Mouse (Mus musculus): ENCODE results near the gene Nsg2.

Nsg2 gene

DNA sequence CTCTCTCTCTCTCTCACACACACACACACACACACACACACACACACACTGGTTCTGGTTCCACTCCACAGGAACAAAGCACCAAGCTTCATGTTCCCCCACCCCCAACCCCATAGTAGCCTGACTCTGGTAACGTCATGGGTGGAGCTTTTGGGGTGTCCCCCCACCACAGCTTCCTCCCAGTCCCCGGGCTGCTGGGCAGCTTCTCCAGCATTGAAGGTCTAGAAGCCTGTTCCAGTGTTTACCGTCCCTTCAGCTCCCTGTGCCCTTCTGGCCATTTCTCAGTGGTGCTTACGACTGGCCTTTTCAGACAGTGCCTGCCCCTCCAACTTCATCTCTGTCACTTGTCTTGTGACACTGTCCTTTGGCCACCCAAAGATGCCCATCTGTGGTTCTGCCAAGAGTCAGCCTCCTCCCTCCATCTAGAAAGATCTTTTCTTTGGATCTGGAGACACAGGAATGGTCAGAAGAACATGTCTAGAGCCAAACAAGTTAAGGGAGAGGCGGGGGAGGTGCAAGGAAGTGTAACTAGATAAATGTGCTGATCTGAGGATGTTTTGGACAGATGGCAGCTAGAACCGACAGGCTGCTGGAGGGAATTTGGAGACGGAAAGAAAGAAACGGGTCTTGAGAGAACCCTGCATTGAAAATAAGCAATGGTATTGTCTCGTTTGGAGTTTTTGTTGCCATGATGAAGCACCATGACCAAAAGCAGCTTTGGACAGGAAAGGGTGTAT lies 11.8 kb downstream of the Nsg2 start:
- no peak for DNase-seq (ENCODE audit: low spot score in 2 of 2)

- DNase-seq (ENCODE audit: low spot score in 2 of 2), result no peak
These were observed 12.8 kb downstream of the Nsg2 start for GRCm38 (mm10) chr11:32013014-32013427.

GRCm38 (mm10) chr11:32013561-32013960 lies 13.3 kb downstream of the Nsg2 start:
- no peak for DNase-seq (ENCODE audit: low spot score in 2 of 2)

DNA sequence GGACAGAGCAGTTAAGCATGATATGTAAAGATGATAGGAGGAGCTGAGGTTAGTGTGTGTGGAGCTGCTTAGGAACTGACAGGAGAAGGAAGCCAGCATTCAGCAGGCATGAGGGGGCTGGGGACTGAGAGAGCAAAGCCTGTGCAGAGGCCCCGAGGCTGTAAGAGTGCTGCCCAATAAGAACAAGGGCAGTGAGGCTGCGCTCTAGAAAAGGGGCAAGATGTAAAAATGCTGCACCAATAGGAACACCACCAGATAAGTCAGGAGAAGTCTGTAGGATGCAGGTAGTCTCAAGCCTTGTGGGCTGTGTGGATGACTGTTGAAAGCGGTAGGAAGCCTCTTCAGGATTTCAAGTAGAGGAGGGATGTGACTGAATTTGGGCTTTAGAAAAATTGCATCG lies 17.9 kb downstream of the Nsg2 start:
- DNase-seq (ENCODE audit: low spot score in 2 of 2), result no peak

DNA sequence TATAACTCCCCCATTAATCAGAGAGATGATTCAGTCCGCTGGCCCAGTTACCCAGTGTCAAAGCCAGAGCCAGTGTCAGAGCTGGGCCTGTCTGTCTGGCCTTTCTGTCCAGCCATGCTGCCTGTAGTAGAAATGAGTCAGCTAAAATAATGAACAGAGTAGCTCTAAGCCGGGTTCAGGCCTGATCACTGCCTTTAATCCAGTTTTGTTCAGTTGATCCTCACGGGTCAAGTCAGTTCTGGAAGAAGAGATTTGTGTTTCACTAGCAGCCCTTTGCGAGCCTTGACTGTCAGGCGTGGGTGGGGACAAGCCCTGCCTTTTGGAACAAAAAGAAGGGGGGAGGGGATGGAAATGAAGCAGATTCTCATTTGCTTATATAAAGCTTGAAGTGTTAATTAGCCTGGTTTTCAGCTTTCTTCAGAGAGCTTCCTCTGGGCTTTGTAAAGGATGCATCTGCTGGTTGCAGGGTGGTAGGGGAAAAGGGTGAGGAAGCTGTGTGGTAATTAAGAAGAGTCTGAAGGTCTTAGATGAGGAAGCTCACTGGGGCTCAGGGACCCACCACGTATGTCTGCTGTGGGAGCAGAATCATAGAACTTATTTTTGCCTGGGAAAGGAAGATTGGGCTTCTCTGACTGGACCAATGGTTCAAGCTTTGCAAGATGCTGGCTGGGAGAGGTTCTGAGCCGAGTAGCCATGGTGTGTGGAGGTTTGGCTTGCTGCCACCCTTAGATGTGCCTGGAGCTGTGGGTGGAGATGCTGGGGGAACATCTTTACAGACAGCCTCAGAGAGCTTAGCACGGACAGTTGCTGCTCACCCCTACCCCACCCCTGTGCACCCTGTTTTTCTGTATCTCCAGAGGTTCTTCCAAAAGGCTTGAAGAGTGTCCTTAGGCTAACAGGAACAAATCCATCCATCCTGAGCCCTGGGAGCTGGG lies 20.0 kb downstream of the Nsg2 start:
- DNase-seq (ENCODE audit: low spot score in 2 of 2), result no peak

GRCm38 (mm10) chr11:32026634-32027033 lies 26.4 kb downstream of the Nsg2 start:
- no peak for DNase-seq (ENCODE audit: low spot score in 2 of 2)

DNA sequence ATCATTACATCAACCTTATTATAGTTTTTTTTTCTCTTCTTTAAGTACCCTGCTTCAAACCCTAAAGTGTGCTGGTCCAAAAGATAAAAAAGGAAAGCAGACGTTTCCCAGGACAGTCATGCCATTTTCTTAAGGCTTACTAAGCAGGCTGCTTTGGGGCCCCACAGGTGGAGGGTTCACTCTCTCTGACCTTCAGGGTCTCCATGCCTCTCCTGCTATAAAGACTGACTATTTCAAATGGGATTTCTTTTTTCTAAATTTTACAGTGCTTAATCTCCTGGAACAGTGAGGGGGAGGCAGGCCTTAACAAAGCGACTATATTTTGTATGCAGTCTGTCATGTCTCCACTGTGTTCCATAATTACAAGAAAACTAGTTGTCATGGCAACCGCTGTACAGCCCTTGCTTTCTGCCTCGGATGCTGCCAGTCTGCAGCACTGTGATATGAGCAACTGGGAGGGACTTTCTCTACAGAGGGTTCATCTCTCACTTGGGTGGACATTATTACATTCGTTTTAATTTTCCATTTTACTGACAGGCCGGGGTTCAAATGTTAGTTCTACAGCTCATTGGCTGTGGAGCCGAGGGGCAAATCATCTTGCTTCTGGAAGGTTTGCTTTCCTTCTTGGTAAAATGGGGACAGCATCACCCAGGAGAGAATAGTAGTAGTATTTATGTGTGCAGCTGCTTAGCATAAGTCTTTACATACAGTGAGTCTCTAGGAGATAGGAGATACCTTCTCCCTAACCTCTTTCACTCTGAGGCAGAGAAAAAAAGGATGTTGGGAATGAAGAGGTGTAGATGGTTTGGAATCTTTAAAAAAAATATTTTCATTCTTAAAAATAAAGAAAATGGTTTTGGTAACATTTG lies 27.4 kb downstream of the Nsg2 start:
- no peak for DNase-seq (ENCODE audit: low spot score in 2 of 2)

GRCm38 (mm10) chr11:32028605-32029004 lies 28.3 kb downstream of the Nsg2 start:
- no peak for DNase-seq (ENCODE audit: low spot score in 2 of 2)

GRCm38 (mm10) chr11:32029356-32029755 lies 29.1 kb downstream of the Nsg2 start:
- no peak for DNase-seq (ENCODE audit: low spot score in 2 of 2)

- no peak for DNase-seq (ENCODE audit: low spot score in 2 of 2)
These were observed 31.1 kb downstream of the Nsg2 start for GRCm38 (mm10) chr11:32031396-32031795.

GRCm38 (mm10) chr11:32032053-32032452 lies 31.8 kb downstream of the Nsg2 start:
- DNase-seq (ENCODE audit: low spot score in 2 of 2), result no peak

DNA sequence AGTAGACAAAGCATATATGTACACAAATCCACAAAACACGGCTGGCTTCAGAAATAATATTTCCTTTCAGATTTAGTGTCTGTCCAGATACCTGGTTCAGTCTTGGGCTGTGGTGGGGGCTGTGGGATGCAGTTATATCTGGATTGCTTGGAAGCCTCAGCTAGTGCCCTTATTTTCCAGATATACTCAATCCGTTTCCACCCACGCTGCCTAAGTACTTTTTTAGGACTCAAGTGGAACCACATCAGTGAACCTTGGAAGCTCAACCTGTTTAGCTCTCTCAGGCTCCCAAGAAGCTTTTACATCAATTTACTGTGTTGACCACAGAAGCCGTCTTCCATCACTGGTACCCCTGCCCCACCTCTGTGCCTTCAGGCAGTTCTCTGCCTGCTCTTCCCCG lies 35.6 kb downstream of the Nsg2 start:
- no peak for DNase-seq (ENCODE audit: low spot score in 2 of 2)

DNA sequence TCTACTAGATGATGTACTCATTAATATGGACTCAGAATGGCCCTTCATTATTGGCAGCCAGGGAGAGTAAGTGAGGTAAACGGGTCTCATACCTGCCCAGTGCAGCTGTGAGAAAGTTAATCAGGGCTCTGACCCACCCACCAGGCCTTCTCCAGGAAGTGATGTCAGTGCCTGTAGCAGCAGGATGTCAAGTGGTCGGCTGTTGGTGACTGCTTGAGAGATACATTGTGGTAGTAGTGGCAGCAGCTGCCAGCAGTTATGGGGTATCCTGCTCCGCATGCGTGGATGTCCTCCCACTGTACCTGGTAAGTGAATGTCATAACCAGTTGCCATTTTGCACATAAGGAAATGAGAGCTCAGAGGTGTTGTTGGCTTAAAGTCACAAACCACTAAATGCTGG lies 39.4 kb downstream of the Nsg2 start:
- DNase-seq (ENCODE audit: low spot score in 2 of 2), result no peak

DNA sequence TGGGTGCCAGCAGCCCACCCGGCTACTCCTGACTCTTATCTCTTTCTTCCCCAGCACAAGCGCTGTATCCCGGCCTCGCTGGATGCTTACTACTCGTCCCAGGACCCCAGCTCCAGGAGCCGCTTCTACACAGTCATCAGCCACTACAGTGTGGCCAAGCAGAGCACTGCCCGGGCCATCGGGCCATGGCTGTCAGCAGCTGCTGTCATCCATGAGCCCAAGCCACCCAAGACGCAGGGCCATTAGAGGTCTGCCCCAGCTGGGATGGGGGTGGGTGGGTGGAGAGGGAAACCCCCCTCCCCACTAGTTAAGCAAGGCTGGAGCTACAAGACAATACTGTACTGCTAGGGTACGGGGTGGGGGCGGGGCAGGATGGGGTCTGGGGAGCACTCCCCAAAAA lies 57.1 kb downstream of the Nsg2 start:
- DNase-seq (ENCODE audit: low spot score in 2 of 2), result no peak

DNA sequence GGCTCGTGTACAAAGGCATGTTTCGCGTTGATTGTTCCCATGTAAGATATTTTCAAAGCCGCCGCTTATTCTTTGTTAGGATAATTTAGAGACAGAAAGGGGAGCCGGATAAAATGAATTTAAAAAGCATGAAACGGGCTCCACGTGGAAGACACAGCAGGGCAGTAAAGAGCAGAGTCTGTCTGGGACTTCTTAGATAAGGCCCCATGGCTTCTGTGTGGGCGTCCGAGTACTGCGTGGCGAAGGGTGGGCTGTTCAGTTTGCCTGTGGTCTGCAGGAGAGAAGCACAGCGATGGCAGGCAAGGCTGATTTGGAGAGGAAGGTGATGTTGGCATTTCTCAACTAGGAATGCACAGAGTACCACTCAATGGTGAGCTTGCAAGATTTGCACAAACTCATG lies 57.6 kb downstream of the Nsg2 start:
- no peak for DNase-seq (ENCODE audit: low spot score in 2 of 2)

DNA sequence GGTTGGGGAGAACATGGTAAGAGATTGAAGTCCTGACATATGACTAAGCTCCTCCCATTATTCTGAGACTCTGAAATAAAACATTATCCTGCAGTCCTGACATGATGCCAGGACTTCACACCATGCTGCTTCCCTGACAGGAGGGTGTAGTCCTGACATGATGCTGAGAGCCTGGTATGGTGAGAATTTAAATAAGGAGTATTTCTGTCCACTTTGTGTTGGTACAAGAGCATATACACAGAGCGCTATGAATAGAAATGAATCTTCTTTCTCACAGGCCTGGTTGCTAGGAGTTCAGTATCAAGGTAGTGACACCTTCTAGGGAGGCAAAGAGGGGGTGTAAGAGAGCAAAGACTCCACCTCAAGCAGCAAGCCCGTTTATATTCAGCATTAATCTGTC lies 60.8 kb downstream of the Nsg2 start:
- DNase-seq (ENCODE audit: low spot score in 2 of 2), result no peak

DNA sequence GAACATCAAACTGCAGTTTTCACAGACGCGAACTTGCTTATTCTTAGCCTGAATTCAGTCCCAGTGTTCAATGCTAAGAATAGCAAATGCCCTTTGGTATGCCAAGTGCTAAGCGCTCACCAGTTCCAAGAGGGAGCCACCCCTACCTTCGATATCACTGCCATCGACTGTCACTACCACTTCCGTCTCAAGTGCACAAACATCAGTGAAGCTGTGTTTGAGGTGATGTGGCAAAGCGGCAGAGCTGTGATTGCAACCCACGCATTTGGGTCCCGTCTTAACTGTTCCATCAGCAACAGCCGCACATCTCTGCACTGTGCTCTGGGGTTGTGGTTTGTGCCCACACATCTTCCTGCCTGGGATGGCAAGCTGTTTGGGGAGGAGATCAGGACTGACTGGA lies 61.6 kb downstream of the Nsg2 start:
- no peak for DNase-seq (ENCODE audit: low spot score in 2 of 2)

GRCm38 (mm10) chr11:32063775-32064510 lies 63.7 kb downstream of the Nsg2 start:
- DNase-seq (ENCODE audit: low spot score in 2 of 2), result no peak

GRCm38 (mm10) chr11:32064511-32064862 lies 64.2 kb downstream of the Nsg2 start:
- DNase-seq (ENCODE audit: low spot score in 2 of 2), result no peak

DNA sequence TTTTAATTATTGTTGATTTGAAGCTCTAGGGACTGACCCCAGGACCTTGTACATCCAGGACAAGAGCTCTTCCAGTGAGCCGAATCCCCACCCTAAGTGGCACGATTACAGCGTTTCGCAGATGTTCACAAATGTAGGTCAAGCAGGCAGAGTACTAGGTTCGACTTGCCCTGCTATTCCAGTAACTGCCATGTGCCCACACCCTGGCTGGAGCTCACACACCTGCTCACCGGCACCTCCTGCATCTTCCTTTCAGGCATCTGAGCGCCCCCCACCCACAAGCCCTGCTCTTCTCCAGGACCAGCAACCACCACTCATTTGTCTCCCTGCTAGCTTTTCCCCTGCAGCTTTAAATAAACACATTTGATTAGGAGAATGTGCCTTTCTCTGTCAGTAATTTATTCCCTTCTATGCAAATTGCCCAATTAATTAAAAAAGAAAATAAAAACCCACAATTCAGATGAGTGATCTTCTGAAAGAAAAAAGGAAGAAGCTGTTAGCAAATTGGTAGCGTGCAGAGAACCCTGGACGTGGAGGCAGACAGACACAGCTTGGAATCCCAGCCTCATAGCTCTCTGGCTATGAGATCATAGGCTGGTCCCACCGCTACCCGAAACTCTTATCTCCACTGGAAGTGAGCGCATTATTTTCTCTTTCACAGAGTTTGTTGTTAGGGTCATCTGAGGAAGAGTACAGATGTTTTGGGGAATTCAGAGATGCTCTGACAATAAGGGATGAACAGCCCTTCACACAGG lies 68.7 kb downstream of the Nsg2 start:
- DNase-seq (ENCODE audit: low spot score in 2 of 2), result no peak

GRCm38 (mm10) chr11:32075163-32075562 lies 74.9 kb downstream of the Nsg2 start:
- no peak for DNase-seq (ENCODE audit: low spot score in 2 of 2)
